Mouse (Mus musculus): ENCODE results near the gene Agap2.

DNA sequence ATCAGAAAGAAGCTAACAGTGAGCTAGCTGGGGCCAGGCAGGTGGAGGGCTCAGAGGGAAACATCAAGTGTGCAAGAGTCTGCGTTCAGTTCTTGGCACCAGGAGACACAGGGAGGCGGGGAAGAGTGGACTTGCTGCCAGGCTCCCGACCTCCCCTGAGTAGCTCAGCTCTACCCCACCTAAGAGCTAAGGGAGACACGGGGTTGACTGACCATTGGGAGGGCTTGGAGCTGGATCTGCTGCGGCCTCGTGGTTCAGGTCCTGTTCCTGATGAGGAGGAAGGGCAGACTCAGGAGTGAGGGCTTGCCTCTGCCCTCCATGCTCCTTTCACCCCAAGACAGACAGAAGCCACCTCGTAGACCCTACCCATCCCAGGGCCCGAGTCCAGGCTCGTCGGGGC lies 24.1 kb downstream of the Agap2 start:
- TF ChIP-seq CTCF (IDR thresholded peaks at IDR 0.05; ENCODE audit: borderline replicate concordance, insufficient read depth, low read length) (no peak), POLR2A (IDR thresholded peaks at IDR 0.05; ENCODE audit: low read depth, low read length) (no peak)

Measured in embryonic fibroblast, embryonic 13.5 days (primary cell).